Mouse (Mus musculus) adrenal gland, postnatal 14 days (tissue): ENCODE data around the gene Pdlim4. TPM values are rescaled to one million over a fixed set of nuclear protein-coding genes. Genes with fewer than 3 reads are reported as not detected.

Experiments
- DNase-seq: peaks from one replicate; pipeline ENCODE4 v3.0.0; 2021; ENCODE audit warnings: mixed read lengths
- total RNA-seq: library from RNA; stranded (reverse); gene quantifications from 2 replicates; pipeline ENCODE4 v1.2.3, GENCODE M21; 2021

Pdlim4 gene
- total RNA-seq, 1 experiment from 2014 or later = 12.6 TPM

DNA sequence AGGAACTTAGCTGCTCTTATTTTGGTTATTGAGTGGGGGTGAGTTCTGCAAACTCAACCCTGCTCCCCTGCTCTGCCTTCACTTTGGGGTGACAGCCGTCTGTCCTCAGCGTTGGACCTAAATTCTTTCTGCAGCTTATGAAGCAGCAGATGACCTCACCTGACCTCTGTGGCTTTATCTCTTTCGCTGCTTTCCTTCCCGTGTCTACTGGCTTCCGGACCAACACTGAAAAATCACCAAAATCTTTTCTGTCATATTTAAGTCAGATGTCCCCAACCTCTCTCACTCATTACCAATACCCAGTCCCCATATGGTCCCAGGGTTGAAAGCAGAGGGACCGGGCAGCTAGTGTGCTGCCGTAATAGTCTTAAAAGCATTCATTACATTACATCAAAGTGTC, 23.4 kb upstream of the Pdlim4 start:
- no peak for DNase-seq

DNA sequence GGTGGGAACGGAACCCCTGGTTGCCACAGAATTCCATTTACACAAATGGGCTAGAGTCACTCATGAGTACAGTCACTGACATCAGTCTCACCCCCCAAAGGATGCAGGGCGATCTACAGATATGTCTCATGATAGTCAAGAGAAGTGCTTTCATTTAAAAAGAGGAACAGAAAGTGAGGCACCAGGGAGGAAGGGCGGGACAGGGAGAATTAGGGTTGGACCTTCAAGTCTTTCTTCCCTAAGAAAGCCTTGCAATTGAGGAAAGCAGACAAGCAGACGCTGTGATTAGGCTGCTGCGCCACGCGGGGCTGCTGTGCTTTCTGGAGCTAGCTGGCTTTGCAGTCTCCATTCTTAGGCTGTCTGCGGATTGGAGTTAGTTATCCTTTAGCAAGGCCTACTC, 22.9 kb upstream of the Pdlim4 start:
- no peak for DNase-seq

DNA sequence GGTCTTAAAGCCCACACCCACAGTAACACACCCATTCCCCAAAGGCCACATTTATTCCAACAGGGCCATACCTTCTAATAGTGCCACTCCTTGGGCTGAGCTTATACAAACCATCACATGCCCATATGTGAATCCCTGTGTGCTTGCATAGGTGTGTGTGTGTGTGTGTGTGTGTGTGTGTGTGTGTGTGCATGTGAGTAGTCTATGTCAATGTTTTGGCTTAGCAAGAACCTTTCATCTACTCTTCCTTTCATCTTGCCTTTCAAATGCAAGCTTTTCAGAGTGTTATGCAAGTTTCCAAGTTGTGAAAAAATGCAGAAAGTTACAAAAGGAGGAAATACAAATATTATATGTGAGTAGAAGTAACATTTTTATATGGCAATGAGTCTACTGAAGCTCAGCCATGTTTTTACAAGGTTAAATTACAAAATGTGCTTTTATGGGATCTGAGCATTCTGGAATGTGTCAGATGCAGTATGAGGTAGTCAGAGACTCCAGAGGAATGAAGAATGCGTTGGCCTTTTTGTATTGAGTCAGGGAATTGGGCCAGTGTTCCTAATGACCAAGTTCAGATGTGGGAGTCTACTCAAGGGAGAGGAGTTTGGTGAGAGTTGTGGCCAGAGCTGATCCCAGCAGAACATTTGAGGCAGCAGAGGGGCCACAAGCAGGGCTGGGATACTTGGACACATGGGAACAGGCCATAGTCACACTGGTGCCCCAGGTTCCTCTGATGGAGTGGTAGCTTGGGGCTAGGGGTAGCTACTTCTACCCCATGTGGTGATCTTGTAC, 21.5 kb upstream of the Pdlim4 start:
- no peak for DNase-seq

DNA sequence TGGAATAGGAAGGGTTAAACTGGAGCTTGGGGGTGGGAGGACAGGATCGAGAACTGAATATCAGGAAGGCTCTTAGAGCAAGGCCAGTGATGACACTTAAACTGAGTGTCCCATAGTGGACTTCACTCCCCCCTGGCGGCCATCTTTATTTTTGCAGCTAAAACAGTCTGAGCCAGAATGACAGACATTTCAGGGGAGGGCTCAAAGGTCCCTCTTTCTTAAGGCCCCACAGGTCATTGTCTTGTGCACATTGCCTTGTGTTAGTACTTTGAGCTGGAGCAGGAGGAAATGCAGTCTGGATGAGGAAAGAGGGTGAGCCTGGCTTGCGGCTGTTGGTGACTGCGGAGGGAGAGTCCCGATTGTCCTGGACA, 20.1 kb upstream of the Pdlim4 start:
- DNase-seq = peak; percentile 90

DNA sequence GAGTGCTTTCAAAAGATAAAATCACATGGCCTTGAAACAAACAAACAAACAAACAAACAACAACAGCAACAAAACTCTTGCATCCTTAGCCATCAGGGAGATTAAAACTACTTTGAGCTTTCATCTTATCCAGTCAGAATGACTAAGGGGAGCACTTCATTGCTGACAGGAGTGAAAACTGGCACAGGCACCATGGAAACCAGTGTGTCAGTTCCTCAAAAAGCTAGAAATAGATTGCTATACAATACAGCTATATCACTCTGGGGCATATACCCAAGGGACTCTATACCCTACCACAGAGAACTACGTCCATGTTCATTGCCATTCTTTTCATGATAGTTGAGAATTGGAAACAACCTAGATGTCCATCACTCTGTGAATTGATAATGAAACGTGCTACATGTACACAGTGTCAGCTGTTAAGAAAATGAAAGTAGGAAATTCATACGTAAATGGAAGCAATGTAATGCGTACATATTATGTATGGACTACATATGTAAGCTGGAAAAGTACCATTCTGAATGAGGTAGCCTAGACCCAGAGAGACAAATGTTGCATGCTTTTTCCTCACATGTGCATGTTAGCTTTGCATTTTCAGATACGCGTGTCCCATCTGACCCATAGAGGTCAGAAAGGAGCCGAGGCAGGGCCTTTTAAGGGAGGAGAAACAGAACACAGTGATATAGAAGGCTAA, 19.6 kb upstream of the Pdlim4 start:
- no peak for DNase-seq

DNA sequence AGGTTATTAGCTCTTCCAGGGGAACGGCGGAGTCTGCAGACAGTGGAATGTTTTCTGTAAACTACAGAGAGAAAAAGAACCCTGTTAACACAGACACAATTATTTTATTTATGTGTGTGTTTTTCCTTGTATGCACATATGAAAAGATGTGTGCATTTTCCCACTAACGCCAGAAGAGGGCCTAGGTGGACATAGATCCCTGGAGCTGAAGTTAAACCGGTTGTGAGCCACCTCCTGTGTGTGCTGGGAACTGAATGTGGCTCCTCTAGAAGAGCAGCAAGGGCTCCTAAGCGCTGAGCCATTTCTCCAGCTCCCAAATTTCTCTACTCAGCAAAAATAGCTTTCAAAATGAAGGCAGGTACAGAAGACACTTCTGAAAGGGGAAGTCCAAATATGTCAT, 17.0 kb upstream of the Pdlim4 start:
- DNase-seq = no peak

DNA sequence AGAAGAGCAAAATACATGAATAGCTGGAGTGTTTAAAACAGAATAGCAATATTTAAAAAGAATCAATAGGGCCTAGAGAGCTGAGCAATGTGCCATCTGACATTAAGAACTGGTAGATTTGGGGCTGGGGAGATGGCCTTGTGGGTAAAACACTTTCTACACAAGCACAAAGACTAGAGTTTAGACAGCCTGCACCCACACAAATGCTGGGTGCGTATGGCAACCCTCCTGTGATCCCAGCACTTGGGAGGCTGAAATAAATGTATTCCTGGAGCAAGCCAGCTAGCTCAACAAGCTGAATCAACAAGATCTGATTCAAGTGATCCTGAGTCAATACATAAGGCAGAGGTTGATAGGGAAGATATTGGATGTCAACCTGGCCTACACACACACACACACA, 16.2 kb upstream of the Pdlim4 start:
- DNase-seq = no peak

DNA sequence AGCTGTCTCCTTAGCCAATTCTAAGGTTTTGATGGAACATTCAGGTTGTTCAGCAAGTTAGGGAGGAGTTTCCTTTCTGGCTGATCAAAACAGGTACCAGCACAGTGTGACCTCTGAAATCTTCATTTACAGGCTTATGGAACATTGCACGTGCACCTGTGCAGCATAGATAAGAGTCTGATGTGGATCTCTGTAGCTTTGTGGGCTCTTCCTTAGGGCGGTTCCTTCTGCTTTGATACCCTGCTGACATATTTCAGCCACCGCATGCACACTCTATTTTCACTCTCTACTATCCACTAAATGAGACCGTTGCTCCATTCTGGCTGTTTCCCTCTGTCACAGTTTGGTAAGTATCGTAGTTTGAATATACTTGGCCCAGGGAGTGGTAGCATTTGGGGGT, 13.9 kb upstream of the Pdlim4 start:
- no peak for DNase-seq

DNA sequence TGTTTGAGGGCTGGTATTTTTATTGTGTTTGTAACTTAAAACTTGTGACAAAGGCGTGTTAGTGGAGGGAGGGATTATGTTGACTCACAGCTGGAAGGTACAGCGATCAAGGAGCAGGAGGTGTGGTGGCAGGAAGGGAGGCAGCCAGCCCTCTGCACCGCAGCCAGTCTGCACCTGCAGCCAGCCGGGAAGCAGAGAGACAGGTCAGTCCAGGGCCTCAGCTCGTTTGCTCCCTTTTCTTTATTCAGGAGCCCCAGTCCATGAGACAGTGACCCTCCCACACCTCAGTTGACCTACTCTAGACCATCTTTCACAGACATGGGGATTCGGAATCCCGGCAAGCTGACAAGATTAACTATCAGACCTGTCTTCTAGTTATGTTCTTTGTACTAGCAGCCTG, 11.6 kb upstream of the Pdlim4 start:
- no peak for DNase-seq

DNA sequence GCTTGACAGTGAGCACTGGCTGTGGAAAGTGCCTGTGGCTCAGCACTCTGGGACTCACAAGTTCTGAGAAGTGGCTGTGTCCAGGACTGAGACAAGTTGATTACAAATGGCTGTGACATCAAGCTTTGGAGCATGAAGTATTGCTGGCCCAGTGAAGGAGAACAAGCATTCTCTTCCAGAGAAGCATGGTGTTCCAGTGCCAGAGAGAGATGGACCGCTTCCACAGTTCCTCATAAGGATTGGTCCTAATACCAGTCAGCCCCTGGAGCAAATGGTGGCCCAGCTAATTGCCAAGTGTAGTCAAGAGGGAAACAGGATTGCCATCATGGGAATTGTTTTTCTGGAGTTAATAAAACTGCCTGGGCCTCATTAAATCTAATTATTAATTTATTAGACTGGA, 7.3 kb upstream of the Pdlim4 start:
- no peak for DNase-seq

DNA sequence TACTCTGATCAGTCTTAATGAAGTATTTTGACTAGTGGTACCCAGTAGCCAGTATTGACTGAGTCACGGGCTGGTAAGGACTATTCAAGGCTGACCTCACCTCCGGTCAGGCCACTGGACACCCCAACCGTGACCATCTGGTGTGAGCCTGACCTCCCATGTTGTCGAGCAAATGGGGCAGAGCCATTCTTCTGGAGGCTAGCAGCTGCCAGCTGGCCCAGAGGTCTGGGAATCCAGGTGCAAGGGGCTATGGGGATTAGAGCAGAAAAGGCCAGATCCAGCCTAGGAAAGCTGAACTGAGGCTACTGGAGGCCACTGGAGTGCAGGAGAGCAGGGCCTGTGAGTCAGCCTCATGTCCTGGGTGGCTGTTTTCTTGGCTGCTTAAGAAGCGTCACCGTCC, 6.5 kb upstream of the Pdlim4 start:
- DNase-seq = no peak

DNA sequence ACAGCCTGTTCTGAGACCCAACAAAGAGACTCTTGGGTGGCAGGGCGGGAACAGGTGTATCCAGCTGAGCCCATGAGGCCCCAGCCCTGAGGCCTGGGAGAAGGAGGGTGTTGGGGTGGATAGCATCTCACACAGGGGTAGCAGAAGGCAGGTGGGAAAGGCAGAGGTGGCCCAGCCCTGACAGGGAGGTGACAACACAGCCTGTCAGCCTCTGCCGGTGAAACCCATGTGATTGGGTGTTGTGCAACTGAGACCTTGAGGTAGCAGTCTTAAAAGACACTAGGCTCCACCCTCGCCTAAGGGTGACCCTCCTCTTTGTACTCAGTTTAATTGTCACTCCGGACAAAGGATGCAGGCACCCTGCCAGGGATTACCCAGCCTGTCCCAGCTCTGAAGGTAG, 4.5 kb upstream of the Pdlim4 start:
- DNase-seq = no peak

DNA sequence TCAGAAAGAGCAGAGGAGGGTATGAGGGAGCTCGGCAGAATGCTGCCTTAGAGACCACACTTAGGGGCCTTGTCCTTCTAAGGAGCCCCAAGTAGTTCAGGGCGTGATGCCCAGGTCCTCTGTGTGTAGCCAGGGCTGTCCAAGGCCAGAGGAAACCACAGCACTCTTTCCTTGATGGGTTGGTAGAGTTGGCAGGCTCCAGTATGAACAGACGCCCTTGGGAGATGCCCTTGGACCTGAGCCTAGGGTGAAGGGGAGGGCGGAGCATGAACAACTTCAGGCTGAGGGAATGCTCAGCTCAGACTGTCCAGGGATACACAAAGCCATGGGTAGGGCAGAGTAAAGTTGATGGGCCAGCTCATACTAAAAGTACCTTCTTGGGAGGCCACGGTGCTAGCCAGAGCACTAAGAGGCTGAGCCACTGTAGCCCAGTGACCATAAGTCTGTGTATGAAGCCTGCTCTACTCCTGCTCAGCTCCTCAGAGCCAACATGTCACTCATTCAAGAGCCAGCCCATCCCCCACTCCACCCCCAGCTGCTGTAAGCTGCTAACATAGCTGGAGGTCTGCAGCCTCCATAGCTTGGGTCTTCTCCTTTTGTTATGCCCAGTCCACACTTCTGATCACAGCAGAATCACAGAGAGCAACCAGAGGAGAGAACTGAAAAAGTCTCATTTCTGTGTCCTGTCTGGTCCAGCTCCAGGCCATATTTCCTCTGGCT, 3.1 kb upstream of the Pdlim4 start:
- DNase-seq = peak; percentile 88

DNA sequence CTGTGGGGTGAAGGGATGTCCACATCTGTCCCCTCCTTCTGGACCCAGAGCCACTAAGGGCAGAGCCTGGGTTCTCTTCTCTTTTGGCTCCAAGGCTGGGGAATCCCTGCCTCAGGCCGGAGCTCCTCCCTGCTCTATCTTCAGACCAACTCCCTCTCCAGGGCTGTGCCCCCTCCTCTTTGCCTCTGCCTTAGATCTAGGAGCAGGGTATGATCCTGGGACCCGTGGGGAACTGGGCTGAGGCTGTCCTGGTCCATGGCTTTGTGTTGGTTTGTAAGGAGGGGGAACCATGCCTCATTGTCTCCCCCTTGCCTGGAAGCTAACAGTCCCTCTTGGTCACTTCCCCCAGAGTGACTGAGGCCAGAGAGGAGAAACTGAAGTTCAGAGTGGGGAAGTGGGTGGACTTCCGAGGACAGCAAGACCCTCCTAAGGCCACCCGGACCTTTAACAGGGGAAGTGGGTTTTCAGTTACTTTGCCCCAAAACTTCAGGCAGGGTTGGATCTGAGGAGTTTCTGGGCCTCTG, 756 bp downstream of the Pdlim4 start:
- no peak for DNase-seq

DNA sequence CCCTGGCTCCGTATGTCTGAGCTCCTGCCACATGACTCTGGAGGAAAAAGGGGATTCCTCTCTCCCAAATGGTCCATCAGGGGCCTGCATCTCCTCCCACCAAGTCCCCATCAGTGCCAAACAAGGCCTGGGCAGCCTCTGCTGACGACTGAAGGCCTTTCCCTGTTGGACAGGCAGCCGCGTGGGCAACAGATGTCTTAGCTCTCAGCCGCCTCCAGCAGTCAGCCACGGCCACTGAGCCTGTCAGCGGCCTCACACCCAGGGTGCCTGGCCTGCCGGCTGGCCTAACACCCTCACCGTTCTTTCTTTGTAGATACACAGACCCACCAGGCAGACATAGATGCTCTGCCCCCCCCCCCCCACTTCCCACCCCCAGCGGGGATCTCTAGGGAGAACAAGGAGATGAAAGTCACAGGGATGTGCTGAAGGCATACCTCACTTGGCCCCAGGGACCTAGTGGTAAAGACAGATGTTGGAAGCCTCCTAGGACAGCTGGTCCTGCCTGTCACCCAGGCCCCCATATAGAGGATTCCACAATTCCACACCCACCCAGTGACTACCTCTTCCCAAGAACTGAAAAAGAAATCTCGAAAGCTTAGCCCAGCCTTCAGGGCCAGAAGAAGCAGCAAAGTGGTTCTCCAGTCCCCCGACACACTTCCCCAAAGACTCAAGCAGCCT, 1.4 kb downstream of the Pdlim4 start:
- no peak for DNase-seq

DNA sequence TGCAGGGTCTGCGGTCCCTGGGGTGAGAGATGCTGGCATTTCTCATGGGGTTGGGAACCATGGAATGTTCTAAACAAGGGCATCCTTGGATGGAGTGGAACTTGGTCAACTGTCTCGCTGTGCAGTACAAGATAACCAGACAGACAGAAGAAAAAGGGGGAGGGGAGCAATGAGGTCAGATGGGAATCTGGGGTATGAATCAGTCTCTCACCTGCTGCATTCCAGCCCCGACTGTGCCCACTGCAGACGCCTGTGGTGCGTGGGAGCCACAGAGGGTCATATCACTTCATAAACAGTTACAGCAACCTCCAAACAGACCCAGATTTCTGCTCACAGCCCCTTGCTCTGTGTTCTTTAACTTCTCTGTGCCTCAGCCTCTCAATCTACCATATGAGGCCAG, 2.4 kb downstream of the Pdlim4 start:
- no peak for DNase-seq

DNA sequence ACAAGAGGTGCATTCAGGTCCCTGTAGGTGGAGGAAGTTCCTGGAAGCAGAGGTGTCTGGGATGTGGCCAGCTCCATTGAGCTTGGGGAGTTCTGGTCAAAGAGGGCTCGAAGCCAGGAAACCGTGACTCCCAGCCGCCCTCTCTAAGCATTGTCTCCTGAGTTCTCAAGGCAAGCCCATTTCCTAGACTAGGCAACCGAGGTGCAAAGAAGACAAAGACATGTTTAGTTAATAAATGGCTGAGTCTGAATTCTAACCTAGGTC, 3.0 kb downstream of the Pdlim4 start:
- no peak for DNase-seq

DNA sequence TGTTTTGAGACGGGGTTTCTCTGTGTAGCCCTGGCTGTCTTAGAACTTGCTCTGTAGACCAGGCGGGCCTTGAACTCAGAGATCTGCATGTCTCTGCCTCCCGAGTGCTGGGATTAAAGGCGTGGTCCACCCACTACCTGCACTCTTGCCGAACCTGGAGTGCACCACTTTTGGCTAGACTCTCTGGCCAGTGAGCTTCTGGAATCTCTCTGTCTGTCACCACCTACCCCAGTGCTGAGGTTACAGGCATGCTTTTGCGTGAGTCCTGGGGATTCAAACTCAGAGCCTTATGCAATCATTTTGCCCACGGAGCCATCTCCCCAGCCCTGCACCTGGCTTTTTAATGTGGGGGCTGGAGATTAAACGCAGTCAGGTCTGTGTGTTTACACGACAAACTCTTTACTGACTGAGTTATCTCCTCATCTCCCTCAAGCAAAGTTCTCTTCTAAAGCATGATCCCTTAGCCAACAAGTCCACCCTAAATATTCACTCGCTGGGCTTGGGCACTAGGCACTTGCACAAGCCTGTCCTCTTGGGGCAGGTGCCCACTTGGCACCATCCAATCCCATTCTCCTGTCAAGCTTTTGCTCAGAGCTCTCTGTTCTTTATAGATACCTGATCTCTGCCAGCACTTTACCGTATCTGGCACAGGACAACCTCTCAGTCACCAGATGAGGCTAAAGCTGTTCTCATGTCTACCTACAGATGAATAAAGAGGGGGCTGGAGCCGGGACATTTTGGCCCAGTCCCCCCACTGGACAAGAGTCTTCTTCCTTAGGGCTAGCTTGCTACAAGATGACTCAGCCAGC, 3.5 kb downstream of the Pdlim4 start:
- no peak for DNase-seq

DNA sequence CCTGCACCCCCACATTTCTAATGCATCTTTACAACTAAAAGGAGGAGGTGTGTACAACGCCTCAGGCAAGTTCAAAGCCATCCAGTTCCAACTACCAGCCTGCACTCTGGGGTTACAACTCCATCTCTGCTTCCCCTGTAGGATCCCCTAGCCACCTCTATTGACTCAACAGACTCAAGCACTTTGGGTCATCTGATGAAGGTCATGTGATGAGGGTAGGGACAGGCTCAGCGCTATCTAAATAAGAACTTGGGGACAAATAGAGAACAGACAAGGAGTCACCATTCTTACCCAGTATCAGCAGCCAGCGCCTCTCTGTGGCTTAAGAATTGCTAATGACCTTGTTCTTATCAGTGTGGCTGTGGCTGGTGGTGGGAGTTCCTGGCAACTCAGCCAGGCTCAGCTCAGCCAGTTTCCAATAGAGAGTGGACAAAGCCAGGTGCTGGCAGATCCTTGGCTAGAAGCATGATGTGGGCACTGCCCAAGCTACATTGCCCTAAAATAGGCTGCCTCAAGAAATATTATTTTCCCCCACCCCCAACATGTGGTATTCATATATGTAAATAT, 4.3 kb downstream of the Pdlim4 start:
- DNase-seq = no peak

DNA sequence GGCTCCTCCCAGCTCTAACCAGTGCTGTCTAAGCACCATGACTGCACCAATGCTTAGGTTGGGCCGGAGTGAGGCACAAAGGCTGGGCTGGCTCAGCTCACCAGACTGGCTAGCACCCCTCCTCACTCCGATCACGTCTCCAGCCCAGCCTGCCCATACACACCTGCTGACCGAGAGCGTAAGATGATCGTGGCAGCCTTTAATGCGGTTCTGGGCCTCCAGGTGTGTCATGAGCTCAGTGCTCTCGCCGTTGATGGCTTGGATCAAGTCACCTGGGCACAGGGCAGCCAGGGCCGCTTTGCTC, 5.4 kb downstream of the Pdlim4 start:
- DNase-seq = no peak

DNA sequence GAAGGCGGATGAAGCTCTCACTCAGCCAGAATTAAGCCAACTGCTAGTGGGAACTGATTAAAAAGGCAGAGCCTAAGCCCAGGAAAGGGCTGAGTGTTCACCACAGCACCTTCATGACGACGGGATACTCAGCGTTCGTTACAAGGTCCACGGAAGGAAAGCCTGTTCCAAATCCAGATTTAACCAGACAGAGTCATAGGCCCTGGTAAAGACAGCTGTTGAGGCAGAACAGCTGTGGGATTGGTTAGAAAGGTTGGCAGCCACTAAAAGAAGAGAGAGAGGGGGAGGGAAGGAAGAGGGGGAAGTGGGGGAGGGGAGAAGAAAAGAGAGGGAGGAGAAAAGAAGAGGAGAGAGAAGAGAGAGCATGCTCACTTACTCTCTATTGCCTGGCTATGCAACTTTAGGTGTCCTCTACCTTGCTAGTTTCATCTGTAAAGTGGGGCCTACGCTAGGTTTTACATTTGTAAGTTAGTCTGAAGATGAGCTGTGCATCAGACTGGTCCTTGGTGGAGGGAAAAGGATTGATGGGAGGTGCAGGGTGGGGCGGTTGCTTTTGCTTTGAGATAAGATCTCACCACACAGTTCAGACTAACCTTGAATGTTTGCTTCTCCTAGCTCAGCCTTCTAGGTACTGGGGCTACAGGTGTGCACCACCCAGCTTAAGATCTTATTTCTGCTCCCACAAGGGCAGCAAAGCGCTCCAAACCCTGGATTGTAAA, 5.9 kb downstream of the Pdlim4 start:
- no peak for DNase-seq
